Mouse (Mus musculus): ENCODE results near the gene Ccdc96. TPM values are rescaled to one million over a fixed set of nuclear protein-coding genes. Genes with fewer than 3 reads are reported as not detected.

Gene Ccdc96
- polyA plus RNA-seq, 1 experiment from 2014 or later, result 0.44 TPM

DNA sequence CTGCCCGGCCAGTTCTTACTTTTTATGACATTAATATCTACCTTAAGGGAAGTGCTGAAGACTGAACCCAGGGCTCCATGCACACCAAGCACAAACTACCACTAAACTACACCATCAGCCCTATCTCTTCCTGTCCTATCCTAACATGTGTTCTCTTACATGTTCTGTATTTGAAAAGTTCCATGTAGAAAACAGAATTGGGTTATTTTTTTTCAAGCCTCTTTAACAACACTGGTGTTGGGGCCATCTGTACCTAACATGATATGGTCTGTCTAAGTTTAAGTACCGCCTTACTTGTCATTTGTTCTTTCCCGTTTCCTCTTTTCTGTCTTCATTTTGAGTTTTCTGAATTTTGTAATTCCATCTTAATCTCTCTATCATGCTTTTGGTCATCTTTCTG lies 52.0 kb downstream of the Ccdc96 start:
- WGBS (ENCODE audit: insufficient replicate concordance), result 85% methylated on average over 3 of the region's 3 CpGs
- H3K4me3 ChIP-seq (ENCODE audit: low read depth, low read length), result no peak overlapping the region
- no peak for ATAC-seq (replicated peaks; ENCODE audit: insufficient number of reproducible peaks, low FRiP score, low TSS enrichment)
- H3K9ac ChIP-seq (ENCODE audit: low read depth, low read length), result no peak overlapping the region
- no peaks in the 10 kb centered on the region for H3K36me3 ChIP-seq (ENCODE audit: control insufficient read depth, insufficient read depth, low read length)
- H3K4me2 ChIP-seq, result no peak overlapping the region
- H3K9me3 ChIP-seq (replicated peaks; ENCODE audit: control insufficient read depth, low read length), result no peaks in the 10 kb centered on the region
- H3K4me1 ChIP-seq (ENCODE audit: control insufficient read depth, insufficient read depth, low read length), result 0 out of 2 replicates have a peak, but pooled peaks cover 2% of the 10 kb centered on the region
- no peak overlapping the region for H3K27ac ChIP-seq (ENCODE audit: low read depth, low read length)
- H3K27me3 ChIP-seq (ENCODE audit: control insufficient read depth, insufficient read depth, low read length), result no peaks in the 10 kb centered on the region

Other genes starting within 250 kb of the Ccdc96 start
- gene Sorcs2, start 86.4 kb upstream of the Ccdc96 start, polyA plus RNA-seq (2014; fragmentation: Nextera tagmentation; extraction: Ambion mirVana), result 7.1 and 7.3 TPM in 2 replicates
- 63.8 and 68.1 TPM in 2 replicates for gene Grpel1, start 19.6 kb upstream of the Ccdc96 start, polyA plus RNA-seq (2014; fragmentation: Nextera tagmentation; extraction: Ambion mirVana)
- 2.8 and 3.3 TPM in 2 replicates for gene Tada2b, start 303 bp upstream of the Ccdc96 start, polyA plus RNA-seq (2014; fragmentation: Nextera tagmentation; extraction: Ambion mirVana)
- 19.8 and 22.6 TPM in 2 replicates for gene Tbc1d14, start 108.7 kb downstream of the Ccdc96 start, polyA plus RNA-seq (2014; fragmentation: Nextera tagmentation; extraction: Ambion mirVana)
- gene D5Ertd579e, start 211.4 kb downstream of the Ccdc96 start, polyA plus RNA-seq (2014; fragmentation: Nextera tagmentation; extraction: Ambion mirVana), result 27.8 and 32.0 TPM in 2 replicates